Mouse (Mus musculus) R1 (cell line): ENCODE results near the gene Sla2.
A peak's percentile ranks its signal among the peaks of the same experiment; 100 is the strongest.

ENCODE experiments used
- DNase-seq: peaks from one replicate; pipeline ENCODE4 v3.0.0-alpha.2; 2018; ENCODE audit warnings: low read depth, low spot score

Gene Sla2

GRCm38 (mm10) chr2:156840301-156841027, 46.5 kb downstream of the Sla2 start:
- peak; percentile 73 for DNase-seq

- DNase-seq: peak; percentile 97
Measured at GRCm38 (mm10) chr2:156839319-156840191, 47.4 kb downstream of the Sla2 start, which contains the start of gene Tgif2. TSS of gene Tgif2 (plus strand) at chr2:156840007.

- DNase-seq: no peak
Measured at GRCm38 (mm10) chr2:156838839-156839238, 48.2 kb downstream of the Sla2 start.

- DNase-seq: no peak
Measured at GRCm38 (mm10) chr2:156834336-156834735, 52.7 kb downstream of the Sla2 start.

- peak; percentile 88 for DNase-seq
Measured at GRCm38 (mm10) chr2:156825128-156825527, 61.9 kb downstream of the Sla2 start.
